ENCODE assay signal across 9 mouse cellular contexts in genomic region chr11:78190041-78190440, GRCm38 (mm10). TPM values are rescaled to one million over a fixed set of nuclear protein-coding genes. Genes with fewer than 3 reads are reported as not detected.
DNase-seq lines count a peak whose midpoint lies in the region; TF ChIP-seq lines count a peak whose summit lies in the region.
"Had no signal": no experiment of that assay in that cellular context is flagged by ENCODE, and none has a peak within 500 bp of the region (broad histone marks: within the 10 kb centered on the region; RNA-seq: fewer than 3 reads in every experiment).

No protein-coding gene starts in this region.

- WGBS in hindbrain, embryonic 10.5 days = 66% methylated on average over 6 of the region's 6 CpGs
- 72% methylated on average over 6 of the region's 6 CpGs for WGBS in olfactory bulb, adult 2 months

- peak overlapping the region; percentile 94; the same call in 1 of the 2 replicates for H3K27ac ChIP-seq in left cerebral cortex, adult 2 months
- peak overlapping the region; percentile 98 for H3K27ac ChIP-seq in hindbrain, embryonic 10.5 days
- 0 out of 2 replicates have a peak overlapping the region, but pooled peaks have one; percentile 73 for H3K27ac ChIP-seq in olfactory bulb, adult 2 months (ENCODE audit: insufficient read depth, low read depth, low read length)

- H3K36me3 ChIP-seq in hindbrain, embryonic 10.5 days = peaks cover 37% of the 10 kb centered on the region
- H3K36me3 ChIP-seq: G1E had no signal

- peaks cover 40% of the 10 kb centered on the region for H3K4me1 ChIP-seq in hindbrain, embryonic 10.5 days (replicated peaks)
- H3K4me1 ChIP-seq in olfactory bulb, adult 2 months (ENCODE audit: control insufficient read depth, insufficient read depth, low read length) = peaks cover 15% of the 10 kb centered on the region

- H3K9me3 ChIP-seq in hindbrain, embryonic 10.5 days = no peaks in the 10 kb centered on the region

- peak overlapping the region; percentile 76; the same call in 1 of the 2 replicates for H3K4me3 ChIP-seq in left cerebral cortex, adult 2 months
- H3K4me3 ChIP-seq in hindbrain, embryonic 10.5 days = peak overlapping the region; percentile 73
- H3K4me3 ChIP-seq in olfactory bulb, adult 2 months (ENCODE audit: insufficient read depth, low read depth, low read length) = peak overlapping the region; percentile 83; the same call in 1 of the 2 replicates

- TF ChIP-seq POLR2A in olfactory bulb, adult 2 months (IDR thresholded peaks at IDR 0.05; ENCODE audit: insufficient read depth, low read depth, low read length) = no peak

- 0 out of 2 replicates have a peak, but pooled peaks cover 3% of the 10 kb centered on the region for H3K27me3 ChIP-seq in hindbrain, embryonic 10.5 days (ENCODE audit: insufficient read depth, poor library complexity, severe bottlenecking)

- DNase-seq in left cerebral cortex, adult 2 months (ENCODE audit: extremely low spot score in 1 of 2, low spot score in 2 of 2) = no peak
- no peak for DNase-seq in left cerebral cortex, postnatal 10 days (ENCODE audit: extremely low spot score in 1 of 2, low spot score in 2 of 2)
- DNase-seq in hindbrain, embryonic 10.5 days (ENCODE audit: low spot score) = no peak
- peak; percentile 58 to 76 for DNase-seq in kidney, postnatal 4 days
- DNase-seq in c-Kit-positive CD71-positive TER-119-positive erythroid progenitor cells, embryonic 14.5 days (ENCODE audit: low spot score) = no peak
- no peak for DNase-seq in right cerebral cortex, postnatal 14 days
- no peak for DNase-seq in natural killer cell, adult 2 months (ENCODE audit: low spot score in 2 of 2)

- no peak for TF ChIP-seq CTCF in left cerebral cortex, adult 2 months (IDR thresholded peaks at IDR 0.05)
- TF ChIP-seq CTCF in olfactory bulb, adult 2 months (IDR thresholded peaks at IDR 0.05; ENCODE audit: insufficient read depth, low read depth, low read length) = no peak

- intact Hi-C loops in left cerebral cortex, adult 2 months (cut with DNase I) = no loop called here
- intact Hi-C loops in left cerebral cortex, postnatal 10 days (cut with DNase I) = no loop called here

RNA-seq across cellular contexts. Expression of gene Rab34, which starts 1.8 kb away (rescaled TPM):
- 10 to 100 TPM; 19.0 to 19.7 TPM for total RNA-seq in left cerebral cortex, adult 2 months (2021)
- 10 to 100 TPM; 37.0 to 39.8 TPM for total RNA-seq in left cerebral cortex, postnatal 10 days (2021)
- 71.8 and 80.5 TPM in 2 replicates for polyA plus RNA-seq in hindbrain, embryonic 10.5 days (2016; fragmentation: Nextera tagmentation; extraction: Ambion mirVana)
- polyA plus RNA-seq in olfactory bulb, adult 2 months (2012; ENCODE audit: insufficient read depth, insufficient read length, low replicate concordance, missing spikeins) = not detected in 2 replicates

RNA-seq across cellular contexts. Expression of gene Proca1, which starts 3.2 kb away (rescaled TPM):
- total RNA-seq in left cerebral cortex, adult 2 months (2021) = 1 to 10 TPM; 4.7 to 7.7 TPM
- total RNA-seq in left cerebral cortex, postnatal 10 days (2021) = 1 to 10 TPM; 3.6 to 4.7 TPM
- 1.6 and 1.8 TPM in 2 replicates for polyA plus RNA-seq in hindbrain, embryonic 10.5 days (2016; fragmentation: Nextera tagmentation; extraction: Ambion mirVana)
- not detected in 2 replicates for polyA plus RNA-seq in olfactory bulb, adult 2 months (2012; ENCODE audit: insufficient read depth, insufficient read length, low replicate concordance, missing spikeins)
- polyA plus RNA-seq: G1E had no signal

RNA-seq across cellular contexts. Expression of gene Rpl23a, which starts 6.7 kb away (rescaled TPM):
- 100 to 1,000 TPM; 647 to 724 TPM for total RNA-seq in left cerebral cortex, adult 2 months (2021)
- total RNA-seq in left cerebral cortex, postnatal 10 days (2021) = 100 to 1,000 TPM; 802 to 805 TPM
- polyA plus RNA-seq in hindbrain, embryonic 10.5 days (2016; fragmentation: Nextera tagmentation; extraction: Ambion mirVana) = 1,007 and 1,099 TPM in 2 replicates
- 1,288 TPM in 1 of 2 replicates, not detected in the other for polyA plus RNA-seq in olfactory bulb, adult 2 months (2012; ENCODE audit: insufficient read depth, insufficient read length, low replicate concordance, missing spikeins)

RNA-seq across cellular contexts. Expression of gene Tlcd1, which starts 13.5 kb away (rescaled TPM):
- total RNA-seq in left cerebral cortex, adult 2 months (2021) = 10 to 100 TPM; 24.4 to 27.7 TPM
- 10 to 100 TPM; 23.8 to 27.9 TPM for total RNA-seq in left cerebral cortex, postnatal 10 days (2021)
- 7.0 and 8.9 TPM in 2 replicates for polyA plus RNA-seq in hindbrain, embryonic 10.5 days (2016; fragmentation: Nextera tagmentation; extraction: Ambion mirVana)
- polyA plus RNA-seq in olfactory bulb, adult 2 months (2012; ENCODE audit: insufficient read depth, insufficient read length, low replicate concordance, missing spikeins) = not detected in 2 replicates

RNA-seq across cellular contexts. Expression of gene Nek8, which starts 13.6 kb away (rescaled TPM):
- 1 to 10 TPM; 3.0 to 3.1 TPM for total RNA-seq in left cerebral cortex, adult 2 months (2021)
- 1 to 10 TPM; 4.8 to 5.8 TPM for total RNA-seq in left cerebral cortex, postnatal 10 days (2021)
- polyA plus RNA-seq in hindbrain, embryonic 10.5 days (2016; fragmentation: Nextera tagmentation; extraction: Ambion mirVana) = 11.3 and 12.1 TPM in 2 replicates
- polyA plus RNA-seq in olfactory bulb, adult 2 months (2012; ENCODE audit: insufficient read depth, insufficient read length, low replicate concordance, missing spikeins) = not detected in 2 replicates

Comparison
In these comparisons a context has a peak if more than half of its experiments do, and no peak if none do; other contexts are left out.
1. DNase-seq: peak in kidney, postnatal 4 days (2 of 2); none in left cerebral cortex, adult 2 months (0 of 2), left cerebral cortex, postnatal 10 days (0 of 2), hindbrain, embryonic 10.5 days (single experiment), c-Kit-positive CD71-positive TER-119-positive erythroid progenitor cells, embryonic 14.5 days (single experiment), right cerebral cortex, postnatal 14 days (single experiment) and natural killer cell, adult 2 months (0 of 2).
2. Peak in every context shown above with its lines, with median percentiles within 50 percentile points of each other: H3K27ac ChIP-seq and H3K4me3 ChIP-seq.